Mouse (Mus musculus): ENCODE data around the gene Ergic3. TPM values are rescaled to one million over a fixed set of nuclear protein-coding genes. Genes with fewer than 3 reads are reported as not detected.

The Ergic3 gene
- total RNA-seq, 2 experiments from 2014 or later, result 80.4 to 94.0 TPM

DNA sequence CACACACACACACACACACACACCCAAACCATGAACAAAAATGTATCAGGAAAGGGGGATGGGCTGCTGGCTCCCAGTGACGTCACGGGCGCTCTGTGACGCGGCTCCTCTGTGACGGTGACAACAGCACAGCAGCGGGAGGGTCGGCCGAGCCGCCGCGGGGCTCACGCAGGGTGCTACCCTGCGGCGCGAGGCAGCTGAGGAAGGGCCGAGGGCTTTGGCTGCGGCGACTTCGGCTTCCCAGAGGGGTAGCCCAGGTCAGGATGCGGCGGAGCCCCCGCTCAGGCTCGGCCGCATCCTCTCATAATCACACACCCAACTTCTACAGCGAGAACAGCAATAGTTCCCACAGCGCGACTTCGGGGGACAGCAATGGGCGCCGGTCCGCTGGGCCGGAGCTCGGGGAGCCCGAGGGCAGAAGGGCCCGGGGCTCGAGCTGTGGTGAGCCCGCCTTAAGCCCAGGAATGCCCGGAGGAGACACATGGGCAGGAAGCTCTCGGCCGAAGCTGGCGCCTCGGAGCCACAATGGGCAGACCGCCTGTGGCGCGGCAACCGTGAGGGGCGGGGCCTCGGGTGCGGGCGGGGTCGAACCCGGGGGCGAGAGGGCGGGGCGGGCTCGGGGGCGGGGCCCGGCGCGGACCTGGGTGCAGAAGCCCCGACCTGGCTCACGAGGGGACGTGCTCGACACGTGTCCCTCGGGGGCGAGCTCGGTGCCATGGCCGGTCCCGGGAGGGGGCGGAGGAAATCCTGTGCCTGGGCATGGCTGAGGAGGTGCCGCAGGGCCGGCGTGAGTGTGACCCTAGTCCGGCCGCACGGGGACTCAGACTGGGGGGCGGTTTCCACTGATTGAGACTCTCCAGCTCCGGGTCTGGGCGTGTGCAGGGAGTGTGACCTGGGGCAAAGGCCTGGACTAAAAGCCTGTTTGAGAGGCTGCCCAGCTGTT is 57.5 kb downstream of the Ergic3 start, which contains the start of gene Spag4:
TSS of gene Spag4 (plus strand) at position 77 of the 943 bp plus-strand sequence.
- intact Hi-C loops (cut with DNase I), result loop anchor here (2.0 kb wide), 1 partner anchor 45 kb away; the partner anchor contains the start of genes Cpne1 and Rbm12
- DNase-seq, result peak; percentile 76 to 79

DNA sequence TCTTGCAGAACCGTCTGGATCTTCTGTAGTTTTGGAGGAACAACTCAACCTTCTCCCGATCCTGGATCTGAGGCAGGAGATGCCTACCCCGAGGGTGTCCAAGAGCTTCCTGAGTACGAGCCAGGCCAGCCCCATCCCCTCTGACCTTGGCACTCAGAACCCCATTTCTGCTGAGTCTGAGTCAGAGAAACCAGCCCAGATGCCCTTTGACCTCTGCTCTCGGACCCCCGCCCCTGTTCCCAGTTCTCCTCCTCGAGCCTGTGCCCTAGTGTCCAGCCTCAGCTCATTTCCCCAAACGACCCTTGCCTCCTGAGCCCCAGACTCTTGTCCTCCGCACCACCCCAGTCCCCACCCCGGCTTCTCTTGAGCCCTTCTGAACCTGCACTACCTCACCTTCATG is 58.3 kb downstream of the Ergic3 start:
- no peak for DNase-seq
- intact Hi-C loops (cut with DNase I), result no loop called here

Other genes with a start within 250 kb of the Ergic3 start
- under 1 TPM in 1 of 2 experiments, not detected in 1; 0.07 TPM for gene Mmp24, start 232.7 kb upstream of the Ergic3 start, total RNA-seq (2021)
- gene BC029722, start 188.6 kb upstream of the Ergic3 start, total RNA-seq (2021), result 10 to 100 TPM; 16.3 to 16.8 TPM
- 10 to 100 TPM; 77.5 to 79.5 TPM for gene Eif6, start 181.1 kb upstream of the Ergic3 start, total RNA-seq (2021)
- gene Fam83c, start 173.2 kb upstream of the Ergic3 start, total RNA-seq (2021), result not detected
- gene Uqcc1, start 77.7 kb upstream of the Ergic3 start, total RNA-seq (2021), result 100 to 1,000 TPM; 184 to 197 TPM
- not detected for gene Gm15557, start 67.3 kb upstream of the Ergic3 start, total RNA-seq (2021)
- not detected for gene Gdf5, start 62.7 kb upstream of the Ergic3 start, total RNA-seq (2021)
- gene Cep250, start 51.6 kb upstream of the Ergic3 start, total RNA-seq (2021), result 10 to 100 TPM in 1 of 2 experiments, 1 to 10 TPM in 1; 8.8 to 11.1 TPM
- under 1 TPM; 0.27 to 0.74 TPM for gene 6430550D23Rik, start 68 bp upstream of the Ergic3 start, total RNA-seq (2021)
- not detected for gene Fer1l4, start 44.9 kb downstream of the Ergic3 start, total RNA-seq (2021)
- 1 to 10 TPM in 1 of 2 experiments, under 1 TPM in 1; 0.72 to 1.1 TPM for gene Spag4, start 57.1 kb downstream of the Ergic3 start, total RNA-seq (2021)
- gene Cpne1, start 103.9 kb downstream of the Ergic3 start, total RNA-seq (2021), result 10 to 100 TPM; 23.0 to 23.3 TPM
- gene Rbm12, start 103.9 kb downstream of the Ergic3 start, total RNA-seq (2021), result 10 to 100 TPM; 31.5 to 33.5 TPM
- gene Gm28036, start 119.0 kb downstream of the Ergic3 start, total RNA-seq (2021), result 10 to 100 TPM; 19.7 to 19.8 TPM
- 100 to 1,000 TPM; 316 to 323 TPM for gene Romo1, start 136.0 kb downstream of the Ergic3 start, total RNA-seq (2021)
- 10 to 100 TPM; 59.7 to 60.7 TPM for gene Nfs1, start 136.1 kb downstream of the Ergic3 start, total RNA-seq (2021)
- gene Rbm39, start 172.2 kb downstream of the Ergic3 start, total RNA-seq (2021), result 100 to 1,000 TPM; 209 to 230 TPM
- 10 to 100 TPM; 20.6 to 27.5 TPM for gene Phf20, start 188.4 kb downstream of the Ergic3 start, total RNA-seq (2021)